Mouse (Mus musculus) megakaryocyte, embryonic 14.5 days (primary cell): Measurements from ENCODE around the gene Gstm3.

Source experiments
- FLI1 ChIP-seq: IDR thresholded peaks from 2 replicates; pipeline ENCODE4 v1.6.1; 2012; ENCODE audit warnings: low read length, inconsistent platforms, mixed read lengths
- GATA1 ChIP-seq: IDR thresholded peaks from 3 replicates; pipeline ENCODE4 v1.6.1; 2012; ENCODE audit warnings: mixed read lengths, low read length, inconsistent platforms, borderline replicate concordance

GRCm38 (mm10) chr3:107953328-107953755 lies 15.7 kb downstream of the Gstm3 start:
- no peak for TF ChIP-seq GATA1
- TF ChIP-seq FLI1: no peak
